Mouse (Mus musculus) brain, embryonic 14.5 days (tissue): ENCODE measurements at regions not wholly inside any gene's neighbourhood (a gene's known extent, or its start where the extent isn't known, plus 50 kb on each side); places are given as distances from the start of the nearest gene placed in this dataset.

Experiments
- CTCF ChIP-seq: fragments of 200-500 bp; IDR thresholded peaks from 2 replicates; pipeline ENCODE4 v1.5.1; 2012; ENCODE audit warnings: inconsistent platforms, mild to moderate bottlenecking, moderate library complexity, borderline replicate concordance; ENCODE audit not compliant: insufficient read depth, insufficient read length; ENCODE audit errors: extremely low read depth
- POLR2A ChIP-seq: fragments of 200-500 bp; IDR thresholded peaks from 2 replicates; pipeline ENCODE4 v1.6.1; 2012; ENCODE audit warnings: mild to moderate bottlenecking, inconsistent platforms, borderline replicate concordance; ENCODE audit not compliant: poor library complexity, insufficient read depth, insufficient read length, severe bottlenecking; ENCODE audit errors: extremely low read depth

- TF ChIP-seq POLR2A: no peak
- TF ChIP-seq CTCF: no peak
Observed at GRCm38 (mm10) chr10:30278987-30279386, 78.6 kb upstream of the Cenpw start.
